Mouse (Mus musculus) kidney, embryonic 15.5 days (tissue): ENCODE data around the gene Ube2e2. TPM values are rescaled to one million over a fixed set of nuclear protein-coding genes. Genes with fewer than 3 reads are reported as not detected.

Experiments used
- ATAC-seq: fragments of 200-750 bp; cut with Nextera tagmentation; replicated peaks from 2 replicates; pipeline ENCODE4 v1.8.0; 2017; ENCODE audit warnings: moderate TSS enrichment; ENCODE audit not compliant: low FRiP score
- H3K27ac ChIP-seq: fragments of 300-500 bp; sonication (generic); 2 replicates; pipeline ENCODE4 v1.5.1; 2015; ENCODE audit warnings: mild to moderate bottlenecking, inconsistent platforms
- H3K27me3 ChIP-seq: fragments of 300-500 bp; sonication (generic); 2 replicates; pipeline ENCODE4 v1.6.1; 2015; ENCODE audit warnings: inconsistent platforms
- H3K36me3 ChIP-seq: fragments of 300-500 bp; sonication (generic); 2 replicates; pipeline ENCODE4 v1.6.1; 2015; ENCODE audit warnings: inconsistent platforms
- H3K4me1 ChIP-seq: fragments of 300-500 bp; sonication (generic); 2 replicates; pipeline ENCODE4 v1.6.1; 2015; ENCODE audit warnings: inconsistent platforms
- H3K4me2 ChIP-seq: fragments of 300-500 bp; sonication (generic); 2 replicates; pipeline ENCODE4 v1.6.1; 2015; ENCODE audit warnings: moderate library complexity, mild to moderate bottlenecking, inconsistent platforms
- H3K4me3 ChIP-seq: fragments of 300-500 bp; sonication (generic); replicated peaks from 2 replicates; pipeline ENCODE4 v1.5.1; 2015; ENCODE audit warnings: mild to moderate bottlenecking, inconsistent platforms
- H3K9ac ChIP-seq: fragments of 300-500 bp; sonication (generic); 2 replicates; pipeline ENCODE4 v1.6.1; 2015; ENCODE audit warnings: mild to moderate bottlenecking, inconsistent platforms
- H3K9me3 ChIP-seq: fragments of 300-500 bp; sonication (generic); replicated peaks from 2 replicates; pipeline ENCODE4 v1.6.1; 2016; ENCODE audit warnings: inconsistent platforms
- WGBS: fragments of 180-500 bp; shearing (Covaris S2); methylation state at CpG from one replicate; pipeline ENCODE4 v1.1.7; 2015; ENCODE audit warnings: mixed read lengths; 5-methylcytosine and 5-hydroxymethylcytosine counted together
- polyA plus RNA-seq: library from polyadenylated mRNA; unstranded; fragments of >200 nt; fragmentation: Nextera tagmentation; extraction: Ambion mirVana; gene quantifications from 2 replicates; pipeline ENCODE4 v1.2.1, GENCODE M21; 2015

The Ube2e2 gene
- polyA plus RNA-seq, 1 experiment from 2014 or later = 54.1 TPM

DNA sequence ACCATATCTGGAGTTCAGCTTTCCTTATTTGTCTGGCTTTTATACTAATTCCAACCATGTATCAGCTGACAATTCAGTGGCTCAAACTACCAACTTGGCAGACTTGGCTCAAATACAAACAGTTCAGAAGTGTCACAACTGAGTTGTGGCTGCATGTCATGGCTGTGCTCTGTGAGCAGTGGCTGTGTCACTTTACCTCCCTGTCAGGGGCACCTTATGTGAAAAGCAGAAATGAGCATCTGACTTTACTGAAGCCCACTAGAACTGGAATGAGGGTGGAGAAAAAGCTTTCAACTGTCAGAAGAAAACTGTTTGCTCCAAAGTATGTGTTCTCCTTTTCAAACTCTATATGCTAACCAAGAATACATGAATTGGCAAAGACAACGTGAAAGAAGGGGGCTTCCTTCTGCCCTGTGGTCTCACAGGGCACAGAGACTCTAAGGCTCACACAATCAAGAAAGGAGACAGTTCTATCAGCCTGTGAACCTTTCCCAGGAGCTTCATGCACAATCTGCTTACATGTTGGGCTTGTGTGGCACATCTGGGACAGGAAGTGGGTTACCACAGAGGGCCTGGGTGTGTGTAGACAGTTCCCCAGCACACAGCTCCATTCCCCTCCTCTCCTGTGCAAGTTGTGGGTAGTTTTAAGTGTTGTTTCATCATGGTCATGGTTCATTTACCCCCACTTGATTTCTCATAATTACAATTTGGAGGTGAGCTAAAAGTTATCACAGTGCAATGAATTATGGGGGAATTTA lies 228.6 kb downstream of the Ube2e2 start:
- no peak overlapping the region for H3K4me2 ChIP-seq
- H3K4me1 ChIP-seq = no peaks in the 10 kb centered on the region
- H3K27ac ChIP-seq = no peak overlapping the region
- H3K27me3 ChIP-seq = no peaks in the 10 kb centered on the region
- no peak overlapping the region for H3K9ac ChIP-seq
- no peaks in the 10 kb centered on the region for H3K36me3 ChIP-seq
- peaks cover 9% of the 10 kb centered on the region; the same call in 1 of the 2 replicates for H3K9me3 ChIP-seq
- H3K4me3 ChIP-seq = no peak overlapping the region
- ATAC-seq = no peak
- 74% methylated on average over 1 of the region's 1 CpGs for WGBS

DNA sequence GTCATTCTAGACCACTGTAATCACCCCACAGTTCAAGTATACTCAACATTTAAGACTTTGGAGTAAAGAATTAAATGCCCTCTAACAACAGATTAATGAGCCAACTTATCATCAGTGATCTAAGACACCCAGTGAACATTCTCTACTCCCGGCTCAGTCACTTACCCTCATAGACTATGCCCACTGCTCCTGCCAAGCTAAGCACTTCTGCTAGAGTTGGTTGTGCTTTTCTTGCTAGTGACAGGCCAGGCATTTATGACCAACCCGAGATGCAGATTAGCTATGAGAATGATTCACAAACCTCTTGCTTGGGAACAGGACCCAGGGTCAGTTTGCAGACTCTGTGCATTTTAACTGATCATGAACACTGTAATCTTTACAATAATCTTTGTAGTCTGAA lies 230.4 kb downstream of the Ube2e2 start:
- H3K27me3 ChIP-seq = no peaks in the 10 kb centered on the region
- WGBS = 56% methylated on average over 2 of the region's 2 CpGs
- no peak overlapping the region for H3K4me2 ChIP-seq
- H3K9ac ChIP-seq = no peak overlapping the region
- no peak overlapping the region for H3K27ac ChIP-seq
- H3K9me3 ChIP-seq = peaks cover 9% of the 10 kb centered on the region; the same call in 1 of the 2 replicates
- no peaks in the 10 kb centered on the region for H3K36me3 ChIP-seq
- no peak overlapping the region for H3K4me3 ChIP-seq
- ATAC-seq = no peak
- H3K4me1 ChIP-seq = no peaks in the 10 kb centered on the region

DNA sequence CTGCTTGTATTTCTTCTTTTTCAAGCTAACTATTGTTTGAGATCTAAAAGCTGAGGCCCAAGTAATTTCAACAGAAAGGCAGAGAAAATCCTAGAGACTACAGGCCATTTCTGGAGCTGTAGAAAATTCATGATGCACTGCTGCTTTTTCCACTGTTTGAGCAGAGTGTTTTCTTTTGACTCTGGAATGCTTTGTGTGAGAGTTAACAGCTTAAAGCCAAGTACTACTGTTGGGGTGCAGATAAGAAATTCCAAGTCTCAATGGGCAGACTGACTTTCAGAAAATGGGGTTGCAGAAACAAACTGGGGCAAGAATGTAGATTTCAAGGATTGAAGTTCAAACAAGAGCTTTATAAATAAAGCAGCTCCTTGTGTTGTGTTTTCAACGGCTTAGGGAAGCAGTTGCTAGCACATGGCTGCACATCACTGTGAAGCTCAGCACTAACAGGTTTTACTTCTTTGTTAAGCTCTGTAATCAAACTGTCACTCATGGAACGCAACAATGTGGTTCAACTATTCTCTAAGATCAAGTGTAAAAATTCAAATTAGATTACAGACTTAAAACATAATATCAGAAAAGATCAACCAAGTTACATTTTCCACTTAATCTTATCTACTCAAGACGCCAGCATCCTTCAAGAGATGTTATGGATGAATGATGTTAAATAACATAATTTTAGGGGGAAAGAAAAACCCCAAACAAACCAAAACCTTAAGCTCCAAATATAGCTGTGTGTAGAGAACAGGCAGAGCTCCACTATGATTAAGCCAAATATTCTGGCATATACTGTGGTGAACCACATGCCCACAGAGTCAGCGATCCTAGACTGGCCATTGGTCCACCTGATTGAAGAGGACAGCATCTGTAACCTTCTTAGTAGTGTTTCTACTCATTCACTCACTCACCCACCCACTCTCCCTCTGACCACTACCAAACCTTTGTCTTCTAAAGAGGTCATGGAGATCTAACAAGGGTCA lies 236.0 kb downstream of the Ube2e2 start:
- H3K9me3 ChIP-seq = peaks cover 9% of the 10 kb centered on the region; the same call in 1 of the 2 replicates
- no peaks in the 10 kb centered on the region for H3K36me3 ChIP-seq
- no peak overlapping the region for H3K4me2 ChIP-seq
- H3K4me3 ChIP-seq = no peak overlapping the region
- no peak overlapping the region for H3K27ac ChIP-seq
- no peaks in the 10 kb centered on the region for H3K4me1 ChIP-seq
- no peak for ATAC-seq
- no peaks in the 10 kb centered on the region for H3K27me3 ChIP-seq
- H3K9ac ChIP-seq = no peak overlapping the region
- WGBS = 72% methylated on average over 4 of the region's 4 CpGs

DNA sequence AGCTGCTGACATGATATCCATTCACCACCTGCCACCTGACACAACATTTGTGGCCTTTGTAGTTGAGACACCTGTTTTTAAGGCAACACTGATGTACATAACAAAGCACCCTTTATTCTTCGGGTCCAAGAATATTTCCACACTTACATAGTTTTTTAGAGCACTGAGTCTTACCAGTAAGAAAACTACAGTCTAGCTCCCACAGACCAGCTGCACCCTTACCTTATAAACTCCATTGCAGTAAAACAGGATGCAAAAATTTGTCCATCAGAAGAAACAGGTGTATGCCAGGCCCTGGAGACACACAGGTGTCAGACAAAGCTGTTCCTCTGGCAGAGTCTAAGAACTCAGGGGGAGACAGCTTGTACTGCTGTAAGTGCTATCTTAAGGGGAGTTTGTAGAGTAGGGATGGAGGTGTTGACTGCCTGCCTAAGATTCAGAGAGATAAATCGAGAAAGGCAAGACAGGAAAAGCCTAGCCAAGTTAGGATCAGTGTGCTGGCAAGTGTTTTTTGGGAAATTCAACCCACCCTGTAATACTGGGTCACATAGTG lies 244.9 kb downstream of the Ube2e2 start:
- no peak overlapping the region for H3K4me2 ChIP-seq
- no peaks in the 10 kb centered on the region for H3K36me3 ChIP-seq
- no peak for ATAC-seq
- 76% methylated on average over 2 of the region's 2 CpGs for WGBS
- H3K9me3 ChIP-seq = no peaks in the 10 kb centered on the region
- H3K27ac ChIP-seq = no peak overlapping the region
- no peak overlapping the region for H3K4me3 ChIP-seq
- H3K27me3 ChIP-seq = no peaks in the 10 kb centered on the region
- H3K9ac ChIP-seq = no peak overlapping the region
- H3K4me1 ChIP-seq = no peaks in the 10 kb centered on the region

DNA sequence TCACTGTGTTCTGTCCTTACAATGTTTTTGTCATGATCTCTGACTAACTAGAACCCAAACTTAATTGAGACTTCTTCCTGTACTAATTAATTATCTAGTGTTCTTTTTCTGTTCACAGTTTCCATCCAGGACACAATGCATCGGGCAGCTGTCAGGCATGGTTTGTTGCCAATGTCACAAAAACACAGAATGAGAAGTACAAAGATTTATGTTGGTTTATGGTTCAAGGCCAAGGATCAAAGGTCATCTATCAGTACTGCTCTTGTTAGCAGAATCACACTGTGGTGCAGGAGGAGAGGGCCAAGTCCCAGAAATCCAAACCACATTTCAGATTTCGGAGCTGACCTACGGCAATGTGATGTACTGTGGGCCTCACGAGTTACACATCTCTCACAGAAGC lies 252.4 kb downstream of the Ube2e2 start:
- H3K36me3 ChIP-seq = no peaks in the 10 kb centered on the region
- ATAC-seq = no peak
- no peak overlapping the region for H3K4me2 ChIP-seq
- no peaks in the 10 kb centered on the region for H3K4me1 ChIP-seq
- H3K9me3 ChIP-seq = no peaks in the 10 kb centered on the region
- no peak overlapping the region for H3K4me3 ChIP-seq
- H3K9ac ChIP-seq = no peak overlapping the region
- H3K27me3 ChIP-seq = no peaks in the 10 kb centered on the region
- H3K27ac ChIP-seq = no peak overlapping the region
- 57% methylated on average over 4 of the region's 4 CpGs for WGBS

DNA sequence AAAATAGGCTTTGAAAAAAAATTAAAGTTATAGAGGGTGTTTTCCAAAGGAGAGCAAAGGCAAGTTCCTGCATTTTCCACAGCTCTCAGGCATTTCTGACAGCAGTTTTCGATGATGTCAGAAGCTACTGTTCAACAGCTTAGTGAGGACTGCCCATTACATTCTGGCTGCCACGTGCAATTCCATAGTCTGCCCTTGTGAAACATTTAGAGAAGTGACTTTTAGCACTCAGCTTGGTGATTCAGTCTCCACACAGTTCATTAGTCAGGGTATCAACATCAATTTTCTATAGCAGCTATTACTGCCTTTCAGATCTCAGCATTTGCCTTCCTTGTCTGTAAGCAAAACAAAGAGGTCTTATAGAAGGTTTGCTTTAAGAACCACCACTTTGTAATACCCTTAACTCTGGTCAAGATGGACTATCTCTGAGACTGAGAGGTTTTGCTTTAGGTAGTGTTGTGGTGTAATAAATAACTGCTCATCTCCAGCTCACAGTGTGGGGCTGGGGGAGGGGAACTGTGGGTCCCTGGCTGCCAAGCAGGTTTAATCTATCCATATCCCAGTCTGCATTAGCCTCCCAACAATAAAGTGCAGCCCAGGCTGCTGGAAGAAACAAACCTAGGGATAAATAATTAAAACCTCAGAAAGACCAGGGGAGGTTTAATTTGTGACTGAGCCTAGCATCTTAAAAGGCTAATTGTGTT lies 255.2 kb downstream of the Ube2e2 start:
- H3K4me1 ChIP-seq = no peaks in the 10 kb centered on the region
- H3K4me2 ChIP-seq = no peak overlapping the region
- ATAC-seq = no peak; the same call in 1 of the 2 replicates
- H3K36me3 ChIP-seq = no peaks in the 10 kb centered on the region
- WGBS = 79% methylated on average over 2 of the region's 2 CpGs
- H3K27me3 ChIP-seq = no peaks in the 10 kb centered on the region
- H3K9ac ChIP-seq = no peak overlapping the region
- H3K4me3 ChIP-seq = no peak overlapping the region
- H3K27ac ChIP-seq = no peak overlapping the region
- H3K9me3 ChIP-seq = no peaks in the 10 kb centered on the region

DNA sequence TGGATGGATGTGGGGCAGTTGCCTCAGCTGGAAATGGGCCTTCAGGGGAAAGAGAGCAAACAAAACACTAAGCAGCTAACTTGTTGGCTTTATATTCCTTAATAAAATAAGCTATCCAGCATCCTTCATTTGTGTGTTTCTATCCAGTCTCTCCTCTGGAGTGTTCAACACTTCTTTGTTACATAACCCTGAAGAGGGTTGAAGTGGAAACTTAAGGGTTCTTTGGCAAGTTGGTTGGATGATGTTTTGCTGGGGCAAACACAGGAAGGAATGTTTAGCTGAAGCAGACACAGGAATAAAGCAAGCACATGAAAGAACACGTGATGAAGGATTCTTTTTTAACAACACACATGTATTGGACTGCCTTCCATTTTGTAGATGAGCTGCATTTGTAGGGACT lies 256.3 kb downstream of the Ube2e2 start:
- no peaks in the 10 kb centered on the region for H3K27me3 ChIP-seq
- no peak overlapping the region for H3K4me2 ChIP-seq
- no peak overlapping the region for H3K27ac ChIP-seq
- H3K9me3 ChIP-seq = no peaks in the 10 kb centered on the region
- no peak overlapping the region for H3K9ac ChIP-seq
- 86% methylated on average over 1 of the region's 1 CpGs for WGBS
- no peak for ATAC-seq
- H3K4me3 ChIP-seq = no peak overlapping the region
- no peaks in the 10 kb centered on the region for H3K36me3 ChIP-seq
- H3K4me1 ChIP-seq = no peaks in the 10 kb centered on the region

DNA sequence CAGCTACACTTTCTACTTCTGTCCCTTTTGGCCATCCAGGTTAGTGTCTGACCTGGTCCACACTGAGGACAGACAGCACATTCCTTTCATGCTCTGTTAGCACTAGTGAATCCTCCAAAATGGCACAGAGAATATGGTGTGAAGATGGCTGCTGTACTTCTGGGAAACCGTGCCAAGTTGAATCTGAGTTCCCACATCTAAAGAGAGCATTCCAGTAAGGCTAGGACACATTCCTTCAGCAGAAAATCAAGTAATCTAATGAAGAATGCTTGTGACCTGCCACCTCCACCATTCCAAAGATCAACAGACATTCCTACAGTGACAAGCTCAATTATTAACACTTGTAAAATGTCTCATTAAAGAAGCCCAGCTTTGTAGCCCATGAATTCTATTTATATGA lies 265.9 kb downstream of the Ube2e2 start:
- Histone ChIP-seq H3K4me2 (no peak overlapping the region), H3K9me3 (no peaks in the 10 kb centered on the region), H3K9ac (no peak overlapping the region), H3K27me3 (no peaks in the 10 kb centered on the region), H3K4me3 (no peak overlapping the region), H3K4me1 (no peaks in the 10 kb centered on the region), H3K36me3 (no peaks in the 10 kb centered on the region), H3K27ac (no peak overlapping the region)
- no peak for ATAC-seq
- 73% methylated on average over 1 of the region's 1 CpGs for WGBS

DNA sequence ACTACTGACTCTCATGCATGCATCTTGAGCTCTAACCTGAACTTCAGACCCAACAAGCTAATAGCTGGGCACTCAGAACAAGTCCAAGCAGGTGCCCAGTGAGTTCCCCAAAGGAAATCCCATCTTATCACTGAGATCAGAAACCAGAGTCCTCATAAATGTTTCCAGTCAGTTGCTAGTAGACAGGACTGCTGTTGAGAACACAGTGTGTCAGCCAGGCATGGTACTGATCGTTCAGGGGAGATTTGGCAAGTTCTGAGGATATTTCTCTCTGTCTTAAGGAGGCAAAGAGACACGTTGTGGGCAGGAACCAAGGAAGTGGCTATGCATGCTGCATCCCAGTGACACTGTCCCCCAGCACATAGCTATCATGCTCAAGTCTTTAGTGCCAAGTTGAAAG lies 275.5 kb downstream of the Ube2e2 start:
- Histone ChIP-seq H3K4me1 (no peaks in the 10 kb centered on the region), H3K4me3 (no peak overlapping the region), H3K36me3 (no peaks in the 10 kb centered on the region), H3K4me2 (no peak overlapping the region), H3K9ac (no peak overlapping the region), H3K27me3 (no peaks in the 10 kb centered on the region), H3K9me3 (no peaks in the 10 kb centered on the region), H3K27ac (no peak overlapping the region)
- 64% methylated on average over 2 of the region's 2 CpGs for WGBS
- ATAC-seq = no peak

DNA sequence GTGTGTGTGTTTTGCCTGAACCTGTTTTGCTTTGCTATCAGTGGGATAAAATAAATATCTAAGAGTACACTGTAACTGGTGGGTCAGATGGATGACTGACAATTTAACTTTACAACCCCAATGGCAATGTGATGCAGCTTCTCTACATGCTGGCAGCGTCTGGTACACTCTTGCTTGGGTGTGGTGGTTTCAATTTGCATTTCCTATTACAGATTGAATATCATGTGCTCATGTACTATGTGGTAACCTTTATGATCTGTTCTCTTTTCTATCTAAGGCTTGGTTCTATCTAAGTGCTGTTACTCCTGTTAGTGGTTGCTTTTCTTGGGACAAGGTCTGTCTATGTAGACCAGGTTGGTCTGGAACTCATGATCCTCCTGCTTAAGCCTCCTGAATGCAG lies 292.1 kb downstream of the Ube2e2 start:
- Histone ChIP-seq H3K36me3 (no peaks in the 10 kb centered on the region), H3K27me3 (no peaks in the 10 kb centered on the region), H3K9ac (no peak overlapping the region), H3K27ac (no peak overlapping the region), H3K9me3 (no peaks in the 10 kb centered on the region), H3K4me3 (no peak overlapping the region), H3K4me2 (no peak overlapping the region), H3K4me1 (no peaks in the 10 kb centered on the region)
- 55% methylated on average over 1 of the region's 1 CpGs for WGBS
- no peak for ATAC-seq

DNA sequence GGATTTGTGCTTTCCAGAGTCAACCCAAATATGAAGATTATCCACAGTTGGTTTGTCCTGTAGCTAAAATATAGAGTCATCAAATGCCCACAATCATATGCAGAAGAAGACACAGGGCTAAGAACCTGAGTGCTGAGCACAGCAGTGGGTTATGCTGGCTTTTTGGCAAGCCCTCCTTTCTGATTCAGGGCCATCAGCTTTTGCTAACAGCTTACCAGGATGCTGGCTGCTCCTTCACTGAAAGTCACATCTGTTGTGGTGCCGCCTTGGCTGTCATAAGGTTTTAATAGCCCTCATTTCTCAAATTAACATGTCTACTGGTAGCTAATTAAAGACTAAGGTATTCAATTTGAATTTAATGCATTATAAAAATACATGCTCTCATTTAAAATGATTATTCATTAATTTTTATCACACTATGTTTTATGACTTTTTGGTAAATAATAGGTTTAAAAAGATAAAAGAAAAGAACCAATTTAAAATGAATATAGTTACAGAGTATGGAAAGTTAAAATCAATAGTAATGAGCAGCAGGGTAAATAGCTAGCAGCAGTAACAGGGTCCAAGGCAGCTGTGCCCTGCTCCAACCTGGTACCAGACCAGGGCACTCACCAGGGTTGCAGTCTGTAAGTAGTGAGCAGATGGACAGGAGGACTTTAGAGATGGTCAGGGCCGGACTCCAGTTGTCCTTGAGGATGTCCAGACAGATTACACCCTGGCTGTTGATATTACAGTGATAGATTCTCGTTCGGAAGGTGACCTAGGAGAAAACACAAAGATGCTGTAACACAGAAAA lies 307.6 kb downstream of the Ube2e2 start:
- Histone ChIP-seq H3K4me2 (no peak overlapping the region), H3K4me3 (no peak overlapping the region), H3K9me3 (no peaks in the 10 kb centered on the region), H3K27ac (no peak overlapping the region), H3K9ac (no peak overlapping the region), H3K27me3 (no peaks in the 10 kb centered on the region), H3K4me1 (no peaks in the 10 kb centered on the region), H3K36me3 (no peaks in the 10 kb centered on the region)
- ATAC-seq = no peak
- WGBS = 80% methylated on average over 4 of the region's 4 CpGs
